Mouse (Mus musculus): ENCODE data around the gene Dnah8.

- TF ChIP-seq CTCF (IDR thresholded peaks at IDR 0.05; ENCODE audit: extremely low read depth, insufficient read depth, low read length) (no peak), POLR2A (IDR thresholded peaks at IDR 0.05; ENCODE audit: extremely low read depth, insufficient read depth, low read length) (no peak)
These were observed 29.3 kb upstream of the Dnah8 start for GRCm38 (mm10) chr17:30594846-30595245.
